Mouse (Mus musculus): Measurements from ENCODE around the gene Lyl1. TPM values are rescaled to one million over a fixed set of nuclear protein-coding genes. Genes with fewer than 3 reads are reported as not detected.
A peak's percentile ranks its signal among the peaks of the same experiment; 100 is the strongest.

Lyl1 gene
- polyA plus RNA-seq, 1 experiment from 2014 or later, result 3.5 TPM

- no peaks in the 10 kb centered on the region for H3K9me3 ChIP-seq (ENCODE audit: control insufficient read depth)
- peak; percentile 98 for TF ChIP-seq CTCF (IDR thresholded peaks at IDR 0.05; ENCODE audit: low read depth)
- H3K27ac ChIP-seq (ENCODE audit: low read depth, low read length), result no peak overlapping the region
- 0 out of 2 replicates have a peak, but pooled peaks cover 7% of the 10 kb centered on the region for H3K4me1 ChIP-seq (replicated peaks; ENCODE audit: control insufficient read depth, insufficient read depth, low read length)
- no peak overlapping the region for H3K4me2 ChIP-seq (replicated peaks; ENCODE audit: low read depth)
- peak; percentile 68 for ATAC-seq
- H3K36me3 ChIP-seq (ENCODE audit: control insufficient read depth, insufficient read depth), result peaks cover 9% of the 10 kb centered on the region; the same call in 1 of the 2 replicates
- H3K4me3 ChIP-seq (ENCODE audit: low read depth, low read length), result no peak overlapping the region
- H3K9ac ChIP-seq (ENCODE audit: low read depth, low read length), result no peak overlapping the region
- WGBS, result 19% methylated on average over 12 of the region's 12 CpGs
- H3K27me3 ChIP-seq (replicated peaks; ENCODE audit: control insufficient read depth, insufficient read depth, low read length), result peaks cover 52% of the 10 kb centered on the region
Observed at GRCm38 (mm10) chr8:84708774-84709475, 7.7 kb downstream of the Lyl1 start.

- no peak for ATAC-seq
- Histone ChIP-seq H3K9ac (ENCODE audit: low read depth, low read length) (no peak overlapping the region), H3K4me2 (replicated peaks; ENCODE audit: low read depth) (no peak overlapping the region), H3K36me3 (ENCODE audit: control insufficient read depth, insufficient read depth) (peaks cover 9% of the 10 kb centered on the region; the same call in 1 of the 2 replicates), H3K4me1 (replicated peaks; ENCODE audit: control insufficient read depth, insufficient read depth, low read length) (0 out of 2 replicates have a peak, but pooled peaks cover 3% of the 10 kb centered on the region), H3K4me3 (ENCODE audit: low read depth, low read length) (no peak overlapping the region), H3K27ac (ENCODE audit: low read depth, low read length) (no peak overlapping the region), H3K27me3 (replicated peaks; ENCODE audit: control insufficient read depth, insufficient read depth, low read length) (peaks cover 47% of the 10 kb centered on the region), H3K9me3 (ENCODE audit: control insufficient read depth) (no peaks in the 10 kb centered on the region)
- TF ChIP-seq CTCF (IDR thresholded peaks at IDR 0.05; ENCODE audit: low read depth), result no peak
- 100% methylated on average over 1 of the region's 1 CpGs for WGBS
Observed at GRCm38 (mm10) chr8:84709931-84710330, 8.7 kb downstream of the Lyl1 start.

- H3K9me3 ChIP-seq (ENCODE audit: control insufficient read depth), result no peaks in the 10 kb centered on the region
- H3K27me3 ChIP-seq (replicated peaks; ENCODE audit: control insufficient read depth, insufficient read depth, low read length), result peaks cover 44% of the 10 kb centered on the region
- H3K27ac ChIP-seq (ENCODE audit: low read depth, low read length), result no peak overlapping the region
- peaks cover 9% of the 10 kb centered on the region; the same call in 1 of the 2 replicates for H3K36me3 ChIP-seq (ENCODE audit: control insufficient read depth, insufficient read depth)
- H3K4me3 ChIP-seq (ENCODE audit: low read depth, low read length), result no peak overlapping the region
- H3K4me2 ChIP-seq (replicated peaks; ENCODE audit: low read depth), result no peak overlapping the region
- no peak for TF ChIP-seq CTCF (IDR thresholded peaks at IDR 0.05; ENCODE audit: low read depth)
- WGBS, result 66% methylated on average over 3 of the region's 3 CpGs
- ATAC-seq, result no peak
- no peaks in the 10 kb centered on the region for H3K4me1 ChIP-seq (replicated peaks; ENCODE audit: control insufficient read depth, insufficient read depth, low read length)
- no peak overlapping the region for H3K9ac ChIP-seq (ENCODE audit: low read depth, low read length)
Observed at GRCm38 (mm10) chr8:84711312-84711711, 10.1 kb downstream of the Lyl1 start.

GRCm38 (mm10) chr8:84711933-84712758, 10.9 kb downstream of the Lyl1 start:
- peak; percentile 33; the same call in 1 of the 2 replicates for TF ChIP-seq CTCF (IDR thresholded peaks at IDR 0.05; ENCODE audit: low read depth)
- WGBS, result 33% methylated on average over 10 of the region's 11 CpGs
- H3K4me2 ChIP-seq (replicated peaks; ENCODE audit: low read depth), result no peak overlapping the region
- peaks cover 9% of the 10 kb centered on the region; the same call in 1 of the 2 replicates for H3K36me3 ChIP-seq (ENCODE audit: control insufficient read depth, insufficient read depth)
- no peak overlapping the region for H3K4me3 ChIP-seq (ENCODE audit: low read depth, low read length)
- H3K4me1 ChIP-seq (replicated peaks; ENCODE audit: control insufficient read depth, insufficient read depth, low read length), result no peaks in the 10 kb centered on the region
- 0 out of 2 replicates have a peak, but pooled peaks have one; percentile 14 for ATAC-seq
- no peaks in the 10 kb centered on the region for H3K9me3 ChIP-seq (ENCODE audit: control insufficient read depth)
- H3K9ac ChIP-seq (ENCODE audit: low read depth, low read length), result no peak overlapping the region
- peaks cover 42% of the 10 kb centered on the region for H3K27me3 ChIP-seq (replicated peaks; ENCODE audit: control insufficient read depth, insufficient read depth, low read length)
- H3K27ac ChIP-seq (ENCODE audit: low read depth, low read length), result no peak overlapping the region

- TF ChIP-seq CTCF (IDR thresholded peaks at IDR 0.05; ENCODE audit: low read depth), result no peak
- H3K36me3 ChIP-seq (ENCODE audit: control insufficient read depth, insufficient read depth), result peaks cover 6% of the 10 kb centered on the region; the same call in 1 of the 2 replicates
- WGBS, result 33% methylated on average over 3 of the region's 3 CpGs
- H3K4me1 ChIP-seq (replicated peaks; ENCODE audit: control insufficient read depth, insufficient read depth, low read length), result no peaks in the 10 kb centered on the region
- H3K9ac ChIP-seq (ENCODE audit: low read depth, low read length), result no peak overlapping the region
- H3K9me3 ChIP-seq (ENCODE audit: control insufficient read depth), result no peaks in the 10 kb centered on the region
- no peak overlapping the region for H3K4me3 ChIP-seq (ENCODE audit: low read depth, low read length)
- peaks cover 38% of the 10 kb centered on the region for H3K27me3 ChIP-seq (replicated peaks; ENCODE audit: control insufficient read depth, insufficient read depth, low read length)
- no peak for ATAC-seq
- H3K27ac ChIP-seq (ENCODE audit: low read depth, low read length), result no peak overlapping the region; the same call in 1 of the 2 replicates
- H3K4me2 ChIP-seq (replicated peaks; ENCODE audit: low read depth), result no peak overlapping the region
Observed at GRCm38 (mm10) chr8:84712759-84713120, 11.5 kb downstream of the Lyl1 start.

GRCm38 (mm10) chr8:84713381-84713780, 12.1 kb downstream of the Lyl1 start:
- H3K27ac ChIP-seq (ENCODE audit: low read depth, low read length), result no peak overlapping the region
- peaks cover 31% of the 10 kb centered on the region for H3K27me3 ChIP-seq (replicated peaks; ENCODE audit: control insufficient read depth, insufficient read depth, low read length)
- no peak for ATAC-seq
- 56% methylated on average over 4 of the region's 4 CpGs for WGBS
- no peak for TF ChIP-seq CTCF (IDR thresholded peaks at IDR 0.05; ENCODE audit: low read depth)
- no peak overlapping the region for H3K4me2 ChIP-seq (replicated peaks; ENCODE audit: low read depth)
- no peak overlapping the region for H3K9ac ChIP-seq (ENCODE audit: low read depth, low read length)
- H3K4me1 ChIP-seq (replicated peaks; ENCODE audit: control insufficient read depth, insufficient read depth, low read length), result no peaks in the 10 kb centered on the region
- no peak overlapping the region for H3K4me3 ChIP-seq (ENCODE audit: low read depth, low read length)
- H3K36me3 ChIP-seq (ENCODE audit: control insufficient read depth, insufficient read depth), result no peaks in the 10 kb centered on the region
- H3K9me3 ChIP-seq (ENCODE audit: control insufficient read depth), result no peaks in the 10 kb centered on the region
